Mouse (Mus musculus): ENCODE results near the gene Ncr1.
"Not testable (repeated sequence)": the region's sequence is repeated elsewhere in the genome, so short reads cannot be mapped to it uniquely, and the experiment has no call there.

DNA sequence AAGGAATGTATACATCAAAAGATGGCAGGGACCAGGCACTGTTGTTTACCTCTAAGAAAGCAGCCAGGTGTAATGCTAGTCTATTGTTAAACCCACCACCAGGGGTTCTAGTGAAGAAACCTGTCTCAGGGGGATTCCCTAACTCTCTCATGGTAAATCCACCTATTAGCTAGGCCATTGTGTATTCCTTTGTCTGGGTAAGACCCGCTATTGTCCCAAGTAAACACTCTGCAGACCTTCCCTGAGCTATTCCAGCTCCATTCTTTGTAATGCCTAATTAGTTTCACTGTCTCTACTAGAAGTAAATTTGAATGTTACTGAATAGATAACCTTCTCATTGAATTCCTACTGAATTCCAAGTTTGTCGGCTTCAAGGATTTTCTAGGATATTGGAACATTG lies 24.4 kb upstream of the Ncr1 start:
- not testable (repeated sequence) for TF ChIP-seq CTCF (IDR thresholded peaks at IDR 0.05; ENCODE audit: control insufficient read depth, insufficient read depth, low read length); POLR2A (IDR thresholded peaks at IDR 0.05; ENCODE audit: borderline replicate concordance, control insufficient read depth, low read depth, low read length)

Measured in bone marrow, adult 2 months (tissue).